Mouse (Mus musculus) natural killer cell, adult 2 months (primary cell): ENCODE measurements at regions not wholly inside any gene's neighbourhood (a gene's known extent, or its start where the extent isn't known, plus 50 kb on each side); places are given as distances from the start of the nearest gene placed in this dataset.

Experiments
- DNase-seq, 2 experiments: peaks; one replicate each; pipeline ENCODE4 v3.0.0; 2022; ENCODE audit warnings: low spot score in 2 of 2

- no peak for DNase-seq
Measured at GRCm38 (mm10) chr16:76232680-76233079, 140.9 kb downstream of the Nrip1 start.

- DNase-seq, result no peak
Measured at GRCm38 (mm10) chr16:76232174-76232573, 141.5 kb downstream of the Nrip1 start.

- DNase-seq, result no peak
Measured at GRCm38 (mm10) chr16:76230516-76231302, 142.9 kb downstream of the Nrip1 start.

GRCm38 (mm10) chr16:76228451-76228850 lies 145.2 kb downstream of the Nrip1 start:
- DNase-seq, result no peak

GRCm38 (mm10) chr16:76226446-76226845 lies 147.2 kb downstream of the Nrip1 start:
- no peak for DNase-seq

GRCm38 (mm10) chr16:76225587-76226226 lies 147.9 kb downstream of the Nrip1 start:
- no peak for DNase-seq

GRCm38 (mm10) chr16:76224901-76225586 lies 148.6 kb downstream of the Nrip1 start:
- DNase-seq, result no peak

- DNase-seq, result no peak
Measured at GRCm38 (mm10) chr16:76223716-76224115, 149.9 kb downstream of the Nrip1 start.

- DNase-seq, result no peak
Measured at GRCm38 (mm10) chr16:76222960-76223359, 150.7 kb downstream of the Nrip1 start.

GRCm38 (mm10) chr16:76220466-76220865 lies 153.2 kb downstream of the Nrip1 start:
- no peak for DNase-seq

GRCm38 (mm10) chr16:76219233-76219632 lies 154.4 kb downstream of the Nrip1 start:
- no peak for DNase-seq

GRCm38 (mm10) chr16:76218310-76219170 lies 155.1 kb downstream of the Nrip1 start:
- no peak for DNase-seq

GRCm38 (mm10) chr16:76216184-76216583 lies 157.4 kb downstream of the Nrip1 start:
- DNase-seq, result no peak

GRCm38 (mm10) chr16:76215558-76215957 lies 158.1 kb downstream of the Nrip1 start:
- DNase-seq, result no peak

GRCm38 (mm10) chr16:76201773-76202571 lies 171.7 kb downstream of the Nrip1 start:
- DNase-seq, result no peak

GRCm38 (mm10) chr16:76200801-76201728 lies 172.6 kb downstream of the Nrip1 start:
- no peak for DNase-seq

- no peak for DNase-seq
Measured at GRCm38 (mm10) chr16:76200268-76200667, 173.4 kb downstream of the Nrip1 start.

GRCm38 (mm10) chr16:76199006-76199405 lies 174.6 kb downstream of the Nrip1 start:
- DNase-seq, result no peak

GRCm38 (mm10) chr16:76194291-76194690 lies 172.2 kb upstream of the Samsn1 start:
- DNase-seq, result no peak

GRCm38 (mm10) chr16:76191135-76191534 lies 169.1 kb upstream of the Samsn1 start:
- no peak for DNase-seq
